Mouse (Mus musculus) CD4-positive, CD25-positive, alpha-beta regulatory T cell, adult 4 months (primary cell): ENCODE measurements at regions not wholly inside any gene's neighbourhood (a gene's known extent, or its start where the extent isn't known, plus 50 kb on each side); places are given as distances from the start of the nearest gene placed in this dataset.
"Not testable (repeated sequence)": the region's sequence is repeated elsewhere in the genome, so short reads cannot be mapped to it uniquely, and the experiment has no call there.

ENCODE experiments used
- ATAC-seq: one replicate; pipeline ENCODE4 v1.8.0; 2017

- no peak for ATAC-seq
These were observed 105.8 kb downstream of the Dad1 start for GRCm38 (mm10) chr14:54148121-54148520.

- no peak for ATAC-seq
These were observed 106.4 kb downstream of the Dad1 start for GRCm38 (mm10) chr14:54147546-54147945.

DNA sequence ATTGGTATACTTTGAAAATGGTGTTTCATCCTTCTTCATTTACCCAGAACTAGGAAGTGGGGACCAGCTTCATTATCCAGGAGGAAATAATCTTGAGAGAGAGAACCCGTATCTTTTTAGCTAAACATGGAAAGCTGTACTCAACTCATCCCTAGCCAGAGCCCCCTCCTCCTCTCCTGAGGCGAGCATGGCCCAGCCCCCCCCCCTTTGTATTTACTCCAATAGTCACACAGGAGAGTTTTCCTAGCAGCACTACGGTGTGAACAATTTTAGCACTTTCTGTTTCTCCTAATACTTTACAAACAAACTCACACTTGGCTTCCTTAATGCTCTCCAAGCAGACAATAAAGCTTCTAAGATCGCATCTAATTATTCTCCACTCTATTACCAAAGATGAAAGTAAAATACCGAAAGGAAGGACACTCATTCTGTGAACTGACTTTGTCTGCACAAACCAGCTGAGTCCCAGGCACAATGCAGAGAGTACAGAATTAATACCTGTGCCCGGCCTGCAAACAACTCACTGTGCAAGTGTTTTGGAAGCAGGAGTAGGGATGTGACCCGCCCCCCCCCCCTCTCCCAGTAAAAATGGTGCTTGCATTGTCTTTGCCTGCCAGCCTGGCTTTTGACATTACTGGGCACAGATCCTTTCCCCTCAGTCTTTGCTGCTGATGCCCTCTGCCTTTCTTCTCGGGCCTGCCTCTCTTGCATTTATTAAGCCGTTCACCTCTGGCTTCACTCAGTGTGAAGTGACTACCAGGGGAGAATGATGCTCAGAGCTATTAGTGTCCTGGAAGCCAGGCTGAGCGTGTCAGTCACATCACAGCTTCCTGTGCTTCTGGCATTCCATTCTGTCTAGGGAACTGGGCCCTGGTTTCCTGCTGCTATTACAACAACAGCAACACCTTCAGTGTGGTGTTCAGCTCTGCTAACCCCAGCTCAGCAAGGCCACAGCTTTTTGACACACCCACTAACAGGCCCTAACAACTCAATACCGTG, 107.9 kb downstream of the Dad1 start:
- ATAC-seq = no peak

DNA sequence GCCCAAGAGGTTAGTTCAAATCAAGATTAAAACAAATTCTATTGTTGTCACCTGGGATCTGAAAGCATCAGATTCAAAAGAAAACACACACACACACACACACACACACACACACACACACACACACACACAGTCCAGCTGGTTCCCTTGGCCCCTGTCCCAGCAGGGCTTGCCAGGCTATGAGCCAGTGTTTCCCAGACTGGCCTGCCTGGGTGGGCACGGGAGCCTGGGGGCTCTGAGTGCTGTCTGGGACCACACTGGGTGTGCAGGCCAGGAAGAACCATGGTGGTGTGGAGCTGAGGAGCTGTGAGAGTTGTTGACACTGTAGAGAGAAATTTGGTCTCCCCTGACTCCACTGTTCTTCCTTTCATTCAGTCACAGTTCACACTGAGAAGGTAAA, 110.1 kb downstream of the Dad1 start:
- no peak for ATAC-seq

- no peak for ATAC-seq
These were observed 115.6 kb downstream of the Dad1 start for GRCm38 (mm10) chr14:54138288-54138687.

DNA sequence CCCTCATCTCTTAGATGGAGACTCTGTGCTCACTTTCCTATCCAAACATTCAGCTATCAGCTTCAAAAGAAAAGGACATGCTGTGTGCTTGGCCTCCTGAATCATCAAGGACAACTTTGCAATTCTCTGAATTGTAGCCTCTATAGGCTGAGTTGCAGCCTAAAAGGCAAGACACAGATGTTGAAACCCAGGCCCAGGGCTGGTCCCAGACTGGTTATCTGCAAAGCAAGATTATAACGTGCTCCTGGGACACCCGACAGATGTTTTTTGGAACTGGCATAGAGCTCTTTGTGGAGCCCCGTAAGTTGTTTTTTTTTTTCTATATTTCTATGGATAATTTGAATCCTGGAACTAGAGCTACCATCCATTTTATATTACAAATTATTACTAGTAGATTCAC, 117.4 kb downstream of the Dad1 start:
- no peak for ATAC-seq

GRCm38 (mm10) chr14:54128334-54128733, 125.6 kb downstream of the Dad1 start:
- no peak for ATAC-seq

DNA sequence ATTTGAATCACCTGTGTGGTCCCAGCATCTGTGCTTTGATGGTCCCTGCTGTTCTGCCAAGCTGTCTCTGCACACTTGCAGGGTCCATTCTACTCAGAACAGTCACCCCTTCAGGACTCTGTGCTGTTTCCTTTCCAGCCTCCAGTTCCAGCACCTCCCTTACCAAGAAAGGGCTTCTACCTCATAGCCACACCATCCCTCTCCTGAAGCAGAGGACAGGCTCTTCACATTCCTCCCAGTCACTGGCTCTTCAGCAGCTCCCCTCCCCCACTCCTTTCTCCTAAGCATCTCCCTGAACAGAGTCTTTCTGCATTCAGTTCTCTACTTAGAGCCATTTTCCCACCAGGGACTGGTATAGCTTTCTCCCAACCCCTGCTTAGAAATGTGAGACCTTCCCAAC, 128.4 kb downstream of the Dad1 start:
- ATAC-seq = no peak

GRCm38 (mm10) chr14:54121973-54122372, 131.9 kb downstream of the Dad1 start:
- no peak for ATAC-seq

DNA sequence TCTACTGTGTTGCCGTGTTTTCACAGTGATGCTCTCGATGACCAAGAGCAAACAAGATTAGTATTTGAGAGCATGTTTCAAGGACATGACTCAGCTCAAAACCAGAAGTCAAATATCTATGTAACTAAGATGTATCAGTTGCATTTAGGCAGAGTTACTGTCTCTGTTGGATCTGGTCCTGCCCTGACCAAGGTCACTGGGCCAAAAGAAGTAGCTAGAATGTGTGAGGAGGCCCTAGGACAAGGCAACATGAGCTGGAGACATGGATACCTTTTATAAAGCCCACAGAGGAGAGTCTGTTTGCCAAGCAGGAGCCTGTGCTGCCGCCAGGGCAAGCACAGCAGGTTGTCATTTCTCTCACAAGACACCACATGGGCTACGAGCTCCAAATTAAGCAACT, 132.6 kb downstream of the Dad1 start:
- ATAC-seq = no peak

DNA sequence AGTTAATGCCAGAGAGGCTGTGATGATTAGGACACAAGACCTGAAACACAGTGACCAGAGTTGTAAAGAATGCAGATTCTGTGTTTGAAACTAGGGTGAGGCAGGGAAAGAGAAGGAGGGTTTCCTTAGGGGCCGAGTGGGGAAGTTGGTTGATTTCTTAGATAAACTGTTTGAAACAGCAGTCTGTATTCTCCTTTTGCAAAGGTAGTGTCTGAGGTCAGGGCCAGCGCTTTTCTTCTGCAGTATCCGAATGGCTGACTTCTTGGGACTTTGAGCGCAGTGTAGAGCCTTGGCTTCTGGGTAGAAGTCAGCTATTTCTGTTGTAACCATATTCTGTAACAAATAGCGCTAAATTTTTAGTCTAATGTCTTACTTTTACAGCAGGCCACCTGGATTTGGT, 133.7 kb downstream of the Dad1 start:
- no peak for ATAC-seq

DNA sequence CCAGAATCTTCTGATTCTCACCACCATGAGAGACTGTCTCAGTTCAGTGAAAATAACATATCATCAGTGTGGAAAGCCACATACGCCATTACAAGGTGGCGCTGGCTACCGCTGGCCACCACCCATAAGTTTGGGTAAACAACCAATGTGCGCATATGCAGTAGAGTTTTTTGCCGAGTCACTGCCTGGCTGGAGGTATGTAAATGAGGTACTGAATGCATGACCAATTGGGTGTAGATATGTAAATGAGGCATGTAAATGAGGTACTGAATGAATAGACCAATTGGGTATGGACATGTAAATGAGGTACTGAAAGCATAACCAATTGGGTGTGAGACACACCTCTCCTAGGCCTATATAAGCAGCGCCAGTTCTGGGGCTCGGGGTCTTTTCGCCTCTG, 136.3 kb downstream of the Dad1 start:
- ATAC-seq = not testable (repeated sequence)

GRCm38 (mm10) chr14:54113216-54113615, 140.7 kb downstream of the Dad1 start:
- no peak for ATAC-seq

- no peak for ATAC-seq
These were observed 142.9 kb downstream of the Dad1 start for GRCm38 (mm10) chr14:54110971-54111370.

DNA sequence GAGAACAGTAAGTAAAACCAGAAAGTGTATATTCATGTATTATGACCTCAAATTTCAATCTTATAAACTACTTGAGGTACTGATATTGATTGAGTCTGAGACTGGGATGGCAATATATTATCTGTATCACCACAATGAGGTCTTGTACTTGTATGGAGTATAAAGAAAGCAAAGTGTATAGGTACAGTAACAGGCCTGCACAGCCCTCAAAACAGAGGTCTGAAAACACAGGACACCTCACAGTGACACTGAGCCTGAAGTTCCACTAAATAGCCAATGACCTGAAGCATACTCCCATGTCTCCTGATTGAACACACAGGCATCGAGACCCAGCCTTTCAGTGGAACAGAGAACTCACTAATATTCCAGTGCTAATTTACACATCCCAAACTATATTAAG, 144.8 kb downstream of the Dad1 start:
- no peak for ATAC-seq

DNA sequence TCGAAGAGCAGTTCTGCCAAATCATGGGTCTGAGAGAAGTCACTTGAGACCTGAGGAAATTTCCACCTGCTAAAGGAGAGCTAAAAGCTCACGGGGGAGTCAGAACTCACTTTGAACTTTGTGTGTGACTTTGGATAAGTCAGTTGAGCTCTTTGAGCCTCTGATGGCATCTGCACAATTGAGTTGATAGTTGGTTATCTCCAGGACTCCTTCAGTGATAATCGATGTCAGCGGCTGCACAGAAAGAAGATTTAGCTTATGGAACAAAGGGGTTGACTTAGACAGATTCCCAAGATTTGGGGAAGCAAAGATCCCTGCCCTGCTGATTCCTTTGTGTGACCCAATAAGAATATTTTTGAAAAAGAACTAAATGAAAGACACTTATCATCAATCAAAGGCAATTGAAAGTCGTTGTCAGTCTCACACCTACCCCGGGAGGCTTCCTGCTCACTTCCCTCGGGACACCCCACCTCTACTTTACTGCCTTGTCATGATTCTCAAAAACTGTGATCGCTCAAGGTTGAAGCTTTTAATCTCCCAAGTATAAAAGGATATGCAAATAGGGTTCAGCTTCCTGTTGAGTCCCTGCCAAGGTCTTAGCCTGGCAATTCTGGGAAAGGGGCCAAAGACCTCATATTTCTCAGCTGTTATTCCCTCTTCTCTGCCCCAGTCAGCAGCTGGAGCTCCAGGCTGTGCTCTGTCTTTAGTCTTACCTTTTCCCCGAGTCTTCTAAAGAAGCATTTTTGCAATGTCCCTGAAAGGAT, 145.4 kb downstream of the Dad1 start:
- no peak for ATAC-seq

DNA sequence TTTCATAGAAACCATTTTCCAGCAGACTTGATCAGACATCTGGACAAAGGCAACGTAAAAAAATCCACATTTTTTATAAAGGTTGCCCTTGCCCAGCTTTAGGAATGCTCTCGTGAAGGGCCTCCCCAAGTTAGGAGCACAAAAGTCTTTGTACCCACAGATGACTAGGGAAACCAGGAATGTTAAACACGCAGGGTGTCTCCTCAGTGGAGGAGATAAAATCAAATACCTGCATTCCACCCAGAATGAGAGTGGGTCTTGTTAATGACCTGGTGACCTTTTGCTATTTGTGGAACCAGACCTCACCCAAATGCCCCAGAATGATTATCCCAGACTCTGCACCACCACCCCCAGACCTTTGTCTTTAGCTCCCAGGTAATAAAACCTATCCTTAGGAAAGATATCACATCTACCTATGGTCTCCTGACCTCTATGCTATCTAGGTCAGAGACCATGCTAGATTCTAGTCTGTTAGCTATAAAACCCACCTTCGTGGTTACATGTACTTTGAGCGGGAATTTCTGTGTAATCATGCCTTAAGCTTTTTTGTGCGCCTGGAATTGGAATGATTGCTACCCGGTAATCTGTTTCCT, 146.6 kb downstream of the Dad1 start:
- no peak for ATAC-seq

DNA sequence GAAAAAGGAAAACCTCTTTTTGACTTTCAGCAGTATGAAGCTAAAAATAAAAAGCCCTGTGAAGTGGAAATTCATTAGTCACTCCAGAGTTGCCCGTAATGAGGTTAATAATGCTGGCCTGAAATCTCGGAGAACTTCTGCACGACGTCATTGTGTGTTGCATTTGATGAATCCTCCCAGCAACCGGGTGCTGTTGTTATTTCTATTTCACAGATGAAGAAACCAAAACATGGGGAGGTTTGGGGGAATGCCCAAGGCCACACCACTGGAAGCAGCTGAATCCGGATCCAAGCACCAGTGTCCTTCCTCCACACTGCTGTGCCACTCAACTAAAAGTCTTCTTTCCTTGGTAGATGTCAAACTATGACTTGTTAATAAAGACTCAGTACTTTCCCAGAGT, 149.7 kb downstream of the Dad1 start:
- ATAC-seq = no peak

DNA sequence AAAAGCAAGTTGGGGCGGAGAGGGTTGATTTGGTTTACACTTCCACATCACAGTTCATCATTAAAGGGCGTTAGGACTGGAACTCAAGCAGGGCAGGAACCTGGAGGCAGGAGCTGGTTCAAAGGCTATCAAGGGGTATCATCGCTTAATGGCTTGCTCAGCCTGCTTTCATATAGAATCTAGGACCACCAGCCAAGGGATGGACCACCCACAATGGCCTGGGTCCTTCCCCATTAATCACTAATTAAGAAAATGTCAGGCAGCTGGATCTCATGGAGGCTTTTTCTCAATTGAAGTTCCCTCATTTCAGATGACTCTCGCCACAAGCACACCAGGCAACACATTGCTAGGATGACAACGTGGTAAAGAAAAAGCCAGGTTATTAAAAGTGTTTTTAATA, 150.4 kb downstream of the Dad1 start:
- ATAC-seq = no peak

GRCm38 (mm10) chr14:54103115-54103514, 150.8 kb downstream of the Dad1 start:
- ATAC-seq = no peak

GRCm38 (mm10) chr14:54101775-54102174, 152.1 kb downstream of the Dad1 start:
- no peak for ATAC-seq

DNA sequence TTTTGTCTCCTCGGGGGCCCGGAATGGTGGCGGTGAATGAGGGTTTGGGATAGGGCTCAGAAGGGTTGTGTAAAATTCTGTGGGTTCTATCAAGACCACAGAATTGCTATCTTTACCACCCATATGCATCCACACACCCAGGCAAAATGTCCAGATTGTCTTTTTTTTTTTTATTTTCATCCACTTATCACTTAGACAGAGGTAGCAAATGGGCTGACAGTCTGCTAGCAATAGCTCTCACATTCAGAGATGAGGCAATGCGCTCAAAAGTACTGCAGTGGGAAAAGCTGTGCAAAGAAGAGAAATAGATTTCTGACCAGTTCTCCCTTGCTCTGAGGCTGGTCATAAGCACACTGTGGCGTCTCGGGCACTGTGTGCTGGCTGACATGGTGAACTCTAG, 154.5 kb downstream of the Dad1 start:
- no peak for ATAC-seq

DNA sequence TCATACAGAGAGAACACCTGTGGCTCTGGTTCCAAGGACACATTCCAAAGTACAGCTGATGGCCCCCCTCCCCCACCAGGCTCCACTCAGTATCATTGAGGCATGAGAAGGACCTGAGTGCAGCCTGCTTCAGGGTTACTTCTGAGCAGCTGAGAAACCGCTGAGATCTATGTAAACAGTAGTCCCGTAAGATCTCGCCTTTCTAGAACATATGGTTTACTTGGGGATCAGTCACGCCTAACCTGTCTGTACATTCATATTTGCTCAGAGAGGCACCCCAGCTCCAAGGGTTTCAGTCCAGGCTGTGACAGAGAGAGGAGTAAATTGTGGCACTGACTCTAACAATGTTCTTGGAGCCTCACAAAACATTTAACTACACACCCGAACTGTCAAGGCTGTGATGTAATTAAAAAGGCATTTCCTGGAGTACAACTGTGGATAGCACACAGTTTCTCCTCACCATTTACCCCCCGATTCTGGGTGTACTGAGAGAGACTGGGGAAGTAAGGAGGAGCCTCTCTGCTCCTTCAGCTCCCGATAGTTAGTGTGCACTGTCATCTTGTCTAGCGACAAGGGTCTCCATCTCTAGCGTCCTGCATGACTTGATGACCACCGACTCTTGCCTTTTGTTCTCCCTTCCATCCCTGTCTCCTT, 155.7 kb downstream of the Dad1 start:
- no peak for ATAC-seq
